Mouse (Mus musculus): ENCODE measurements around the gene Ippk.

The Ippk gene

DNA sequence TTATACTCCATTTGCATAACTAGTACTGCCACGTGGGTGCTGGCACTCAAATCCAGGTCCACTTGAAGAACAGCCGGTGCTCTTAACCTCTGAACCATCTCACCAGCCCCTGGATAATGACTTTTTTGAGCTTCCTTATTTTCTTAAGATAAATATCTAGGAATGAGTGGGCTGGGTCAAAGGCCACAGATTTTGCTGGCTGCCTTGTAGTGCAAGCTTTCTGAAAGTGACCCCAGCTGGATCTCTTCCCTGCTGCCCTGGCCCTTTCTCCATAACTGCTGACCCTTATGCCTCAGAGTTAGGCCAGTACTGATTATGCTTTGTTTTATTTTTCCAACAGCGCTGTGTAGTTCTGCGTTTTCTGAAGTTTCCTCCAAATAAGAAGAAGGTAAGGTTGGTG is 9.5 kb downstream of the Ippk start:
- DNase-seq (ENCODE audit: low read depth): no peak

GRCm38 (mm10) chr13:49433268-49434029 is 12.4 kb downstream of the Ippk start:
- no peak for DNase-seq (ENCODE audit: low read depth)

- DNase-seq (ENCODE audit: low read depth): peak; percentile 47
Measured at GRCm38 (mm10) chr13:49435745-49436144, 14.7 kb downstream of the Ippk start.

DNA sequence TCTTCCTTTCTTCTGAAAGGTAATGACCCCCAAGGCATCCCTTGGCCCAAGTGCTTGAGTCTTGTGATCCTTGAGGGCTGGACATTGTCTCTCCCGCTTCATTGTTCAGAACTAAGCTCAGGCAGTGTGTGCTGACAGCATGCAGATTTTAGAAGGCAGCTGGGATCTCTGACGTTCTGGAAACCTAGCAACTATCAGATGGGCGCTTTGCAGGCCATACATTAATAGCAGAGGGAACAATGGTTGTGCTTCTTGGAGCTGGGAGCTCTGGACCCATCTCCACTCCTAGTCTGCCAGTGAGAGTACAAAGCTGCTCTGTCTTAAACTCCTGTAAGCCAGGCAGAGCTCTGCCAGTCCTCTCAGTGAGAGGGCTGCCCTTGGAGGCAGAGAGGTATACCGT is 15.1 kb downstream of the Ippk start:
- no peak for DNase-seq (ENCODE audit: low read depth)

DNA sequence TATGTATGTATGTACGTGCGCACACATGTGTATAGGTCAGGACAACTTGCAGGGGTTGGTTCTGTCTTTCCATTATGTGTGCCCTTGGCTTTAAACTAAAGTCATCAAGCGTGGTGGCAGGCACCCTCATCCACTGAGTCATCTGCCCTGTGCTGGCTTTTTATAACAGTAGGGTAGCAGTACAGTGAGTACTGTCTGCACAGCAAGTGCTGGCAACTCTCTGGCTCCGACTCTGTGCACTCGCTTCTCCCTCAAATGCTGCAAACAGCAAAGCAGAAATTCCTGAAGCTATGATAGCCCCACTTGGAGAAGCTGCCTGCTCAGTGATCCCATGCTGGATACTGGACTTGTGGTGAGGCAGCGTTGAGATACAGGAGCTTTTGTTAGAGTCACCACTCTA is 23.4 kb downstream of the Ippk start:
- DNase-seq (ENCODE audit: low read depth): no peak

DNA sequence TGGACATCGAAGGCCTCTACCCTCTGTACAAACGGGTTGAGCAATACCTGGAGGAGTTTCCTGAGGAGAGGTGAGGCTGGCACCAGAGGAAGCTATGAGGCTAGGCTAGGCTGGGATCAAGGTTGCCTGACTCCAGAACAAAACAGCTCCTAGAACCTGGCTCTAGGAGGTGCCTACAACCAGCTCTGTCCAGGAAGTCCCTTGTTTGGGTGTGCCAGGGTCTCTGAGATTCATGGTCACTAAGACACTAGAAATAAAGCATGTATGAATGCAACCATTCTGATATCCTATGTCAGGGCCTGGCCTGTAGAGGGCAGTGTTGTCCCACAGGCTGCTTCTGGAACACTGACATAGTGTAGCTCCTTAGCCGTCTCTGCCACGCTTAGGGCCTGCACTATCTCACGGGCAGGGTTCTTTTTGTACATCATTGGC is 28.3 kb downstream of the Ippk start:
- DNase-seq (ENCODE audit: low read depth): peak; percentile 76

DNA sequence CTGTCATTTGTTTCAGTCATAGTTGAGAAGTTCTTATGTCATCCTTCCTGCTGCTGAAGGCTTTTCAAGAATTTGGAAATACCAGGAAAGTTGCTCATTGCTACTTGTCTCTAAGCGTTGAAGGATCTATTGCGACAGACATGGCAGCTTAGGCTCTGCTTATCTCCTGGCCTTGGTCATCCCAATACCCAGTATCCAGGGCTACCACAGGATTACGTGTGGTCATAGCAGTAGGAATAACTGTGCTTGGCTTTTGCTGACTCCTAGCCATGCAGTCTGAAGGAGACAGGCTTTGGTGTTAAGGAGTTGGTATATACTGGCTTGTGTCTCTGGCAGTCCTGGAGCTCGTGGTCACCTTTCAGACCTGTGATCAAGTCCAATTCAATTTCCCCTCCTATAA is 39.2 kb downstream of the Ippk start:
- no peak for DNase-seq (ENCODE audit: low read depth)

DNA sequence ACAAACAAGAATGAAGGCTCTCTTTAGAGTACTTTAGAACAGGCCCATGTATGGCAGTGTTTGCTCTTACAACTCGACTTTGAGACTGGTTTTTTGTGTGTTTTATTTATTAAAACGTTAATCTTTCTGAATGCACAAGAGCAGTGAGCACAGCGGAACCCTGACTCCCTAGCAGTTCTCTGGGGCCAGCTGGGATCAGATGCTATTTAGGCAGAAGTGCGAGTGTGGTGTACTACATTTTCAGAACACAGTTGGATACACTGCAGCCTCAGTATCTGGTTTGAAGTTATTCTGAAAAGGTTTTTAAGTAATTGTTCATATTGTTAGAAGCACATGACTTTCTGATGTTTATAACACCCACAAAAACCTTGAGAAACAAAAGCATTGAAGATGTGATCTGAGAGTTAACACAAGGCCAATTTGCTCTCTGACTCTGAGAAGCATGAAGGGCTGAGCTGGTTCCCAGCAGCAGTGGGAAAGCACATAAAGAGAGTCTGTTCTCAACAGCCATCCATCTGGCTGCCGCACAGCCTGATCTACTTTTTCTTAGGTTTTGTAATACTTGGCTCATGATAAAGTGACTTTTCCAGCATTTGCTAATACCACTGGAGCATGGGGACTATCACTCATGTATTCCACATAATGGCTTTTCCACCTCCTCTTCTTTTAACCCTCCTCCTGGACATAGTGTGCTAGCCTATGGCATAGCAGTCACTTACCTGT is 39.8 kb downstream of the Ippk start:
- no peak for DNase-seq (ENCODE audit: low read depth)

GRCm38 (mm10) chr13:49461458-49462132 is 40.5 kb downstream of the Ippk start:
- no peak for DNase-seq (ENCODE audit: low read depth)

DNA sequence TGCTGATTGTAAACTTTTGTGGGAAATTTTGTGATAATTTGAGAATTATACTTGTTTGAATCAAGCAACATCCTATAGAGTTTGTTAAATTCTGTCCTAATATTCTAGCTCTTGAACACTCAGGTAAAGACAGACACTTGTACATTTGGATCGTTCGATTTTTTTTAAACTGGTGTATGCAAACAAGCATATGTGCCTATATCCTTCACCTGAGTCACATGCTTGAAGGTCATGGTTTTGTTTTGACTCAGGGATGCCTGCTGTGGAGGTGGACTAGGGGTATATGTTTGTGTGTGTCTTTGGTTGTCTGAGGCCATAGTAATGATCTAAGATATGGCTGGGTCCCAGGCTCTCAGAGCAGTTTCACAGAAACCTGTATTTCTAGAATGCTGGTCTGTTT is 41.9 kb downstream of the Ippk start:
- DNase-seq (ENCODE audit: low read depth): no peak

DNA sequence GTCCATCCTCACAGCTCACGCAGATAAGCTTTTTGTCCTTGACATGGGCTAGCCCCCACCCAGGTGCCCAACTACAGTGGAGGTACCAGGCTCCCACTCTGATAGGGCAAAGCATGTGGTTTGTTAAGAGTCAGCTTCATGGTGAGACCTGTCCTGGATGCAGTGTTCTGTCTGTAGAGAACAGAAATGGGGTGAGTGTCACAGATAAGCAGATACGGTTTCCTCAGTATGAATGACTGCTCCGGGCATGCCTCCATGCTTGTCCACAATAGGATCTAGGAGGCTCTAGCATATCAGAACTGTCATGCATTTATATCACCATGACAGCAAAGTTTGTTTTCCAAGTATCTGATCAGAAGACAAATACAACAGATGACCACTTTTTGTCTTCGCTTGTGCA is 44.8 kb downstream of the Ippk start:
- no peak for DNase-seq (ENCODE audit: low read depth)

GRCm38 (mm10) chr13:49466393-49467075 is 45.5 kb downstream of the Ippk start:
- DNase-seq (ENCODE audit: low read depth): no peak

DNA sequence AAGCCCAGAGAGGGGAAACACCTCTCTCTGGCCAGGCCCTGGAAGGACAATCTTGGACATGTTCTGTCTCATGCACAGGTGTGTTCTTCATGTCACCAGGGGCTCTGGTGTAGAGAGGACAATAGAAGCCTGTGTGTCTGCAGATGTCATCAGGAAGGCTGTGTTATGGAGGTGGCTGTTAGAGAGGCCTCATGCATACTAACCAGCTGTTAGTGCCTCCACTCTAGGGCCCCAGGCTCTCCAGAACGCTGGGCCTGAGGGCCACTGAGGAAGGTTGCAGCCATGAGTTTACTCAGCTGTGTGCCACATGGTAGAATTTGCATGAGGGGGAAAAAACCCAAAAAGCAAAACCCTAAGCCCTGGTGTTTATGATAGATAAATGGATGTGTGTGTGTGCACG is 46.5 kb downstream of the Ippk start:
- no peak for DNase-seq (ENCODE audit: low read depth)

GRCm38 (mm10) chr13:49469002-49469401 is 48.0 kb downstream of the Ippk start:
- no peak for DNase-seq (ENCODE audit: low read depth)

DNA sequence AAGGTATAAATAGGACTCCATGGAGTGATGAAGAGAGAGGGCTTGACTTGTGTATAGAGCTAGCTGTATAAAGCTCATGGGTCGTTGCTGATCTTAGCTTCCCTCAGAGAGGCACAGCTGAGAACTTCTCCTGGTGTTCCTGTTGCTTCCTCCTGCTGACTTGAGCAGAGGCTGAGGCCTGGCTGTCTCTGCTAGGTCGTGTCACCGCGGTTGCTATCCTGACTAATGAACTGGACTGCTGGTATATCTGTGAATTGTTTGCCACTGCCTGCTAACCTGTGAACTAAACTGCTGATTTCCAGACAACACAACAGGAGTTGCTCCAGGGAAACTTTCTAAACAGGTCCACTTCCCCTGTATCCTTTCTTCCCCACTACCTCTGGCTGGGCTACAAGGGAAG is 49.3 kb downstream of the Ippk start:
- DNase-seq (ENCODE audit: low read depth): no peak

DNA sequence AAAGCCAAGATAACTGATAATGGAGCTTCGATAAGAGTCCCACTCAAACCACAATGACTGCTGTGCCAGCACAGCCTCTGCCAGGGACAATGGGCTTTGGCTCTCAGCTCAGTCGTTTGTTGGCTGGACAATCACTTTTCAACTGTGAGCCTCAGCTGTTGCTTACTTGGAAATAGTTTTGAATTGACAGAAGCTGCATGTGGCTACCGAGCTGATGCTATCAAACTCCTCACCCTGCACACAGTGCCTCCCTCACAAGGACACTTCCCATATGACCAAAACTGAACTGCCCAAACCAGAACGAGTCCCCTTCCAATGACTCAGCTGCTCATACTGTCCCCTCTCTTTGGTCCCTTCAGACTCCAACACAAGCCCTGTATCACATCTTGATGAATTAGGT is 49.8 kb downstream of the Ippk start:
- DNase-seq (ENCODE audit: low read depth): no peak

- DNase-seq (ENCODE audit: low read depth): no peak
Measured at GRCm38 (mm10) chr13:49471981-49472675, 51.1 kb downstream of the Ippk start.

- no peak for DNase-seq (ENCODE audit: low read depth)
Measured at GRCm38 (mm10) chr13:49472676-49473005, 51.6 kb downstream of the Ippk start.

- no peak for DNase-seq (ENCODE audit: low read depth)
Measured at GRCm38 (mm10) chr13:49477887-49478286, 56.8 kb downstream of the Ippk start.

DNA sequence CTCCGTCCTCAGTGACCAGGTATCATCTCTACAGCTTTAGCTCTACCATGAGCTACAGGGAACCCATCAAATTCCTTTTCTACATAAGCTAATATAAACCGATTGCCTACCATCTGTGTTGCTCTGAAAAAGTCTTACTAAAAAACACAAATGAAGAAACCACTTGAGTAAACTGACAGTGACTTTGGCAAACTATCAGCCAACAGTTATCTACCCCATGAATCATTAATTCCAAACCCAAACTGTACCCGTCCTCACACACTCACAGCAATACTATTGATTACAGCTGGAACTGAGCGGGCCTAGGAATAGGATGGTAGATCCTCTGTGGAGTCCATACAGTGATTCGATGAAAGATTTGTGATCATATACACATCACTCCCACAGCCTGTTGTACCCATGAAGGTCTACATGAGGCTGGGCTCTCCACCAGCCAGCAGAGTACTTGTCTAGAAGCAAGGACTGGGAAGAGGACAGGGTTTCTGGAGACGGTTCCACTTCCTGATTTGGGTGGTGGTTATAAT is 57.9 kb downstream of the Ippk start:
- DNase-seq (ENCODE audit: low read depth): no peak

- DNase-seq (ENCODE audit: low read depth): no peak
Measured at GRCm38 (mm10) chr13:49479399-49479798, 58.4 kb downstream of the Ippk start.

GRCm38 (mm10) chr13:49480057-49480456 is 59.0 kb downstream of the Ippk start:
- DNase-seq (ENCODE audit: low read depth): no peak
